Mouse (Mus musculus) bone marrow, adult 2 months (tissue): ENCODE results near the gene Rabgap1. TPM values are rescaled to one million over a fixed set of nuclear protein-coding genes. Genes with fewer than 3 reads are reported as not detected.
A peak's percentile ranks its signal among the peaks of the same experiment; 100 is the strongest.

Experiments
- H3K27ac ChIP-seq: fragments of 200-500 bp; 2 replicates; pipeline ENCODE4 v1.5.1; 2012; ENCODE audit warnings: low read depth, mild to moderate bottlenecking, control low read depth, inconsistent platforms, low read length; ENCODE audit not compliant: control insufficient read depth, poor library complexity, insufficient read depth
- H3K4me1 ChIP-seq: fragments of 200-500 bp; 2 replicates; pipeline ENCODE4 v1.6.1; 2011; ENCODE audit warnings: low read length; ENCODE audit not compliant: control insufficient read depth, insufficient read depth
- H3K4me3 ChIP-seq: fragments of 200-500 bp; replicated peaks from 2 replicates; pipeline ENCODE3; 2011; ENCODE audit warnings: mild to moderate bottlenecking, low read depth, low read length, control low read depth; ENCODE audit not compliant: control insufficient read depth
- CTCF ChIP-seq: fragments of 200-500 bp; IDR thresholded peaks from 2 replicates; pipeline ENCODE4 v1.5.1; 2011; ENCODE audit warnings: low read length, control low read depth; ENCODE audit not compliant: control insufficient read depth, insufficient read depth
- POLR2A ChIP-seq: fragments of 200-500 bp; IDR thresholded peaks from 2 replicates; pipeline ENCODE4 v1.6.1; 2011; ENCODE audit warnings: low read depth, mild to moderate bottlenecking, control low read depth, low read length, borderline replicate concordance; ENCODE audit not compliant: control insufficient read depth
- WGBS: fragments of 180-500 bp; shearing (Covaris S2); methylation state at CpG from one replicate; pipeline ENCODE4 v1.1.7; 2018; 5-methylcytosine and 5-hydroxymethylcytosine counted together
- polyA plus RNA-seq: library from polyadenylated mRNA; stranded (reverse); fragments of >200 nt; gene quantifications from 2 replicates; pipeline ENCODE4 v1.2.4, GENCODE M21; 2011; ENCODE audit warnings: low replicate concordance; ENCODE audit not compliant: missing spikeins, insufficient read depth, insufficient read length

The Rabgap1 gene
- polyA plus RNA-seq, 1 experiment, result 18.0 TPM

GRCm38 (mm10) chr2:37451667-37452375 lies 8.7 kb downstream of the Rabgap1 start:
- H3K4me1 ChIP-seq, result no peaks in the 10 kb centered on the region; the same call in 1 of the 2 replicates
- peak overlapping the region; percentile 79 for H3K4me3 ChIP-seq
- TF ChIP-seq CTCF, result no peak
- peak; percentile 69; the same call in 1 of the 2 replicates for TF ChIP-seq POLR2A
- WGBS, result 7% methylated on average over 44 of the region's 44 CpGs
- H3K27ac ChIP-seq, result peak overlapping the region; percentile 36; the same call in 1 of the 2 replicates

GRCm38 (mm10) chr2:37452376-37452760 lies 9.3 kb downstream of the Rabgap1 start:
- Histone ChIP-seq H3K27ac (peak overlapping the region; percentile 36; the same call in 1 of the 2 replicates), H3K4me1 (no peaks in the 10 kb centered on the region; the same call in 1 of the 2 replicates), H3K4me3 (peak overlapping the region; percentile 79)
- WGBS, result under 1% methylated on average over 24 of the region's 24 CpGs
- TF ChIP-seq CTCF, result no peak

- no peak for TF ChIP-seq POLR2A
- no peak for TF ChIP-seq CTCF
- H3K4me1 ChIP-seq, result no peaks in the 10 kb centered on the region
- 90% methylated on average over 4 of the region's 4 CpGs for WGBS
- H3K4me3 ChIP-seq, result no peak overlapping the region
- no peak overlapping the region for H3K27ac ChIP-seq
Observed at GRCm38 (mm10) chr2:37460707-37461106, 17.6 kb downstream of the Rabgap1 start.

GRCm38 (mm10) chr2:37466266-37466665 lies 23.2 kb downstream of the Rabgap1 start:
- no peak for TF ChIP-seq POLR2A
- TF ChIP-seq CTCF, result no peak
- Histone ChIP-seq H3K4me3 (no peak overlapping the region), H3K27ac (no peak overlapping the region), H3K4me1 (no peaks in the 10 kb centered on the region)
- WGBS, result 70% methylated on average over 4 of the region's 4 CpGs

- no peak overlapping the region for H3K27ac ChIP-seq
- H3K4me1 ChIP-seq, result no peaks in the 10 kb centered on the region
- no peak for TF ChIP-seq POLR2A
- no peak for TF ChIP-seq CTCF
- H3K4me3 ChIP-seq, result no peak overlapping the region
Observed at GRCm38 (mm10) chr2:37479559-37479958, 36.5 kb downstream of the Rabgap1 start.

- no peak for TF ChIP-seq POLR2A
- 71% methylated on average over 2 of the region's 2 CpGs for WGBS
- no peak overlapping the region for H3K4me3 ChIP-seq
- H3K4me1 ChIP-seq, result no peaks in the 10 kb centered on the region
- H3K27ac ChIP-seq, result no peak overlapping the region
Observed at GRCm38 (mm10) chr2:37480039-37480438, 37.0 kb downstream of the Rabgap1 start.

GRCm38 (mm10) chr2:37484165-37484564 lies 41.1 kb downstream of the Rabgap1 start:
- no peak overlapping the region for H3K27ac ChIP-seq
- whole genome bisulfite sequencing, result 59% methylated on average over 2 of the region's 2 CpGs
- no peak overlapping the region for H3K4me3 ChIP-seq
- no peaks in the 10 kb centered on the region for H3K4me1 ChIP-seq
- TF ChIP-seq POLR2A, result no peak
- no peak for TF ChIP-seq CTCF

DNA sequence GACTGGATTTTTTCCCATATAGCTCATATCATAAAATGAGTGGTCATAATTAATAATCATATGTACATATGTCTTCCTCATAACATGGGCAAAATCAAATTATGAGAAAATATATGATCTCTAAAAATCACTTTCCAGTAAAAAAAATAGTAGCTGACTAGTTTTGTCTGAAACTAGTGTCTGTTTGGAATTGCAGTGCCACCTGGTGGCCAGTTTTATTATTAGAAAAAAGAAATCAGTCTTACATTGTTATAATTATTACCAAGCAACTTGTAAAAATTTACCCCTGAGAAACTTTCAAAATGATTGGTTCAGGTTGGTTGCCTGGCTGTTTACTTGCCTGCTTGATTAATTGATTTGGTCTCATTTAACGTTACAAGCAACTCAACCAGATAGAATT lies 42.3 kb downstream of the Rabgap1 start:
- 72% methylated on average over 1 of the region's 1 CpGs for WGBS
- H3K4me1 ChIP-seq, result no peaks in the 10 kb centered on the region
- H3K4me3 ChIP-seq, result no peak overlapping the region
- no peak overlapping the region for H3K27ac ChIP-seq
- no peak for TF ChIP-seq CTCF
- TF ChIP-seq POLR2A, result no peak

GRCm38 (mm10) chr2:37486408-37486807 lies 43.3 kb downstream of the Rabgap1 start:
- Histone ChIP-seq H3K27ac (no peak overlapping the region), H3K4me3 (no peak overlapping the region), H3K4me1 (no peaks in the 10 kb centered on the region)
- TF ChIP-seq CTCF, result no peak
- no peak for TF ChIP-seq POLR2A
